Mouse (Mus musculus) thymus, adult 18-20 months (tissue): Measurements from ENCODE around the gene C1qtnf1.

Experiments used
- DNase-seq, 2 experiments: peaks; one replicate each; pipeline ENCODE4 v3.0.0; 2022; ENCODE audit warnings: mixed read lengths in 2 of 2

The C1qtnf1 gene

GRCm38 (mm10) chr11:118438665-118439414 lies 10.8 kb downstream of the C1qtnf1 start:
- DNase-seq: no peak

DNA sequence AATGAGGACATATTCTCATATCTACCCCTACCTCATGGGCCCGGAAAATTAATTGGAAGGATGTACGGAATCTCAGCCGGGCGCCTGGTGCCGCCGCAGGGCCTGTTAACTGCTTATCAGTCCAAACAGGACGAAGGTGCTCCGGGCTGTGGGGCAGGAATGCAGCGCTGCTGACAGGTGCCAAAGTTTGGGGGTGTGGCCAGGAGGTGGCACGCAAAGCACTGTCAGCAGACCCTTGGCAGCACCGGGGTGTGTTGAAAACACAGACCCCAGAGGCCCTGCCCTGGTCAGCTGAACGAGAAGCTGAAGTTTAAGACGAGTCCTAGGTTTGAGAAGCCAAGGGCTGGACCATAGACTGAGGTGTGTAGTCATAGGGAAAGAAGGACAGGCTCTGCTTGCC lies 14.7 kb downstream of the C1qtnf1 start:
- no peak for DNase-seq

DNA sequence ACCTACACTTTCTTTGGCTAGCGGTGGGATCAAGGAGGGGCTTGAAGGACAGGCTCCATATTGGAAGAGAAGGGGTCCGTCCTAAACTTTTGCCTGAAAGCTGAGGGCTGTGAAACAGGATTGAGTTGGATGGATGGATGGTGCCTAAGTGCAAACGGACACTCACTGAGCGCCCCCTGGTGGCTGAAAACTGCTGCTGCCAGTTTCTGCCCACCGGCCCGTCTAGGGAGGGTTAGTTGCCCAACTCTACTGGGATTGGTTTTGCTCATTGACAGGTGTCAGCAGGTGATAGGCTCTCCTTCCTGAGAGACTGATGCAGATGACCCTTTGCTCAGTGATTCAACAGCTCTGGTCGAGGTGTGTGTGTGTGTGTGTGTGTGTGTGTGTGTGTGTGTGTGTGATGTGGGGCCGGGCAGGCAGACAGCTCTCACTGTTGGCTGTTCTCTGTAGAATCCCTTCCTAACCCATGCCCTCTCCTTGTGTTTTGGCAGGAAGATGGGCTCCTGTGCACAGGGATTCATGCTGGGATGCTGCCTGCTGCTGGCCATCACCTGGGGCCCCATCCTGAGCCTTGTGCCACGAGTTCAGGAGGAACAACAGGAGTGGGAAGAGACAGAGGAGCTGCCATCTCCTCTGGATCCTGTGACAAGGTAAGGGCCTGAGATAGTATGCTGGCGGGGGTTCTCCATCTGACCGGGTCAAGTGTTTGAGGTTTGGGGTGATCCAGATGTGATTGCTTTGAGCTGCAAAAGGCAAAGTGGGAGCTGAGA lies 15.4 kb downstream of the C1qtnf1 start:
- no peak for DNase-seq

DNA sequence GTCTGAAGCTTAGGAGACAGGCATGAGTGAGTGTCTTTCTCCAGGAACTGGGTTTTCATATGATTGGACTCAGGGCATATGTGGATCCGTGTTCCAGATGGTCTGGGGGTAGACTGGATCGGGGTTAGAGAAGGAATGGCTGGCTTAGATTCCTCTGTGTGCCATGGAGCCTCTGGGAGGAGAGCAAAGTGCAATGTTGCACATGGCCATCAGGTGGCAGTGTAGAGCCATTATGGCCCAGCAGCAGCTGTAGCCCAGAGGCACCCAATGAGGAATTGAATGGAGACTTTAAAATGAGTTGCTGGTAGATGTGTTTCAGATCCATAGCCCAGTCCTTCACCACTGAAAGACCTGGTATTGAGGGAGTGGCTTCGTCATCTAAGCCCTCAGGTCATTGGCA lies 17.8 kb downstream of the C1qtnf1 start:
- no peak for DNase-seq

GRCm38 (mm10) chr11:118447346-118447745 lies 19.3 kb downstream of the C1qtnf1 start:
- DNase-seq: no peak

GRCm38 (mm10) chr11:118448385-118448784 lies 20.4 kb downstream of the C1qtnf1 start:
- DNase-seq: no peak

DNA sequence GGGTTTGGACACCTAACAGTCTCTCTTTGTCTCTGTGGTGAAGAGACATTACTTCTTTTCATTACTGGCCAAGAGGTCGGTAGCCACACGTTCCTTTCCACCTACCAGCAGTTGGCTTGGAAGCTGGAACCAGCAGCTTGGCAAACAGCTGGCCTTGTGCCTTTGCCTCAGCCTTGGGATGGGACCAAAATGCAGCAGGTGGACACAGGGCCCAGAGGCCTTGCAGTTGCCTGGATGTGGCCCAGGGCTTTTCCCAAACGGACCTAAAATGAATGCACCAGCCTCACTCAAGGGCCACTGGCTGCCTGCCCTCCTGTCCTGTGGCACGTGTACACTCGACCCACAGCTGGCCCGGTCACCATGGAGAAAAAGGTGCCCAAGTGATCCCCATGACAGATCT lies 23.2 kb downstream of the C1qtnf1 start:
- DNase-seq: no peak

GRCm38 (mm10) chr11:118452955-118453354 lies 25.0 kb downstream of the C1qtnf1 start:
- no peak for DNase-seq

DNA sequence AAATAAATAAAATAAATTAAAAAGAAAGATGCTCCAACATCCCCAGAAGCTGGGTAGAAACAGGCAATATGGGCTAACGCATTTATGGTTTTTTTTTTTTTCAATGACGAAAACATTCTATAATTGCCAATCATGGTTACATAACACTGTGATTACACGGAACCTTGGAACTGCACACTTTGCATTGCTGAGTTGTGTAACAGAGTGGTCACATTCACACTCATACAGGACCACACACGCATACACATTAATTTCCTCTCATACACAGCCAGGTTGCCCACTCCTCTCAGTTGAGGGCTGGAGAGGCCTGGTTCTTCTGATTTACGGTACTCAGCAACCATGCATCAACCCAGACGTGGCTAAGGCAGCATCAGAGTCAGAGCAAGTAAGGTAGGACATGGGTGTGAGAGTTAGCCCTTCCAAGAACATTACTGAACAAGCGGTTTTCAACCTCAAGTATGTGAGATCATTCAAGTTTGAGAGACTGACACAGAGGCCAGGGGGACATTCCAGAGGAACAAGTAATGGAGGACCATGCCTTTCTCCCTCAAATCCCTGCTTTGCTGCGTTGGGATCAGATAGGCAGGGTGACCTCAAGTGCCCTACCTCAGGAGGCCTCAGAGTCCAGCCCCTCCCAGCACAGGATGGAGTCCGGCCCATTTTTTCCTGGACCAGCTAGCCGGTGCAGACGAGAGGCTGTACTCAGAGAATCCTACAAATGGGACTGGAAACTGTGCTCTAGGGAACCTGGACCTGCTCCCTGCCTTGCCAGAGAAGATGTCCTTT lies 26.1 kb downstream of the C1qtnf1 start:
- no peak for DNase-seq

GRCm38 (mm10) chr11:118455788-118456187 lies 27.8 kb downstream of the C1qtnf1 start:
- no peak for DNase-seq

DNA sequence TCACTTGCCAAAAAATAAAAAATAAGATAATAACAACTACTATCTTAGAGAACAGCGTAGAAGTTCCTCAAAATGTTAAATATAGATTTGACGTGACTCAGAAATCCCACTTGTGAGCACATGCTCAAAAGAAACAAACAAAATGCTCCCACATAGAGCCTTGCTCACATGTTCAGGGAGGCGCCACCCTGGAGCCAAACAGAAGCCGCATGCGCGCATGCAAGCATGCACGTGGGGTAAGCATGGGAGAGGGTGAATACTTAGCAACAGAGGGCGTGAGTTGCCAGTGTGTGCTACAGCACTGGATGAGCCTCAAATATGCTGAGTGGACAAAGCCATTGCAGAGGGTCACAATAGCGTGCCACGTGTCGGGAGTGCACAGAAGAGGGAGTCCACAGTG lies 28.9 kb downstream of the C1qtnf1 start:
- DNase-seq: no peak

GRCm38 (mm10) chr11:118459051-118459450 lies 31.0 kb downstream of the C1qtnf1 start:
- DNase-seq: no peak

DNA sequence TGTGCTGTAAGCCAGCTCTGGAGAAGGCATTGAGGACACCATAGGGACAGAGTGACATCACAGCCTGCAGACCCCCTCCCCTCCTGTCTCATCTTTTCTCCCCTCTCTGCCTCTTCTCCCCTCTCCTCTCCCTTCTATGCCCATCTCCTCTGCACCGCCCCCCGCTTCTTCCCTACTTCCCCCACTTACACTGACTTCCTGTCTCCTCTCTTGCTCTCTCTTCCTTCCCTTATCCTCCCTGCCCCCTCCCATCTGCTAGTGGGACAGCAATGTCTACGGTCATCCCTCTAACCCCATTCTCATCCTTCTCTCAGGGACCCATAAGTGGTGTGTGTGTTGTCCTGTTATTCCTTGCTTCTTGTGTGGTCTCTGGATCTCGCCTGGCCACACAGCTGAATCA lies 31.5 kb downstream of the C1qtnf1 start:
- peak in 1 of 2 experiments; percentile 51 for DNase-seq

DNA sequence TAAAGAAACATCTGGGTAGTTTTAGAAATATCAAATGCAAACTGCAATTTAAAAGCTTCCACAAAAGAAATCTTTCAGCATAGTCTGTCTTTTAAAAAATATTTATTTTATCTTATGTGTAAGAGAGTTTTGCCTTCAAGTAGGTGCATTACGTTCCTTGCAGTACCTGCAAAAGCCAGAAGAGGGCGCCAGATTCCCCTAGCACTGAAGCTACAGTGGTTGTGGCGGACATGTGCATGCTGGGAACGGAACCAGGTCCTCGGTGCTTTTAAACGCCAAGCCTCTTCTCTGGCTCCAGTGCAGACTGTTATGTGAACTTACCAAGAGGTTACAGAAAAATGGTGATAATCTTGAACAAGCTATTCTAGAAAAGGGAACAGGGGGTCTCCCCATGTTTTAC lies 32.3 kb downstream of the C1qtnf1 start:
- DNase-seq: no peak

- DNase-seq: no peak
Observed at GRCm38 (mm10) chr11:118467441-118468035, 39.5 kb downstream of the C1qtnf1 start.

- DNase-seq: no peak
Observed at GRCm38 (mm10) chr11:118469509-118470160, 41.6 kb downstream of the C1qtnf1 start.

DNA sequence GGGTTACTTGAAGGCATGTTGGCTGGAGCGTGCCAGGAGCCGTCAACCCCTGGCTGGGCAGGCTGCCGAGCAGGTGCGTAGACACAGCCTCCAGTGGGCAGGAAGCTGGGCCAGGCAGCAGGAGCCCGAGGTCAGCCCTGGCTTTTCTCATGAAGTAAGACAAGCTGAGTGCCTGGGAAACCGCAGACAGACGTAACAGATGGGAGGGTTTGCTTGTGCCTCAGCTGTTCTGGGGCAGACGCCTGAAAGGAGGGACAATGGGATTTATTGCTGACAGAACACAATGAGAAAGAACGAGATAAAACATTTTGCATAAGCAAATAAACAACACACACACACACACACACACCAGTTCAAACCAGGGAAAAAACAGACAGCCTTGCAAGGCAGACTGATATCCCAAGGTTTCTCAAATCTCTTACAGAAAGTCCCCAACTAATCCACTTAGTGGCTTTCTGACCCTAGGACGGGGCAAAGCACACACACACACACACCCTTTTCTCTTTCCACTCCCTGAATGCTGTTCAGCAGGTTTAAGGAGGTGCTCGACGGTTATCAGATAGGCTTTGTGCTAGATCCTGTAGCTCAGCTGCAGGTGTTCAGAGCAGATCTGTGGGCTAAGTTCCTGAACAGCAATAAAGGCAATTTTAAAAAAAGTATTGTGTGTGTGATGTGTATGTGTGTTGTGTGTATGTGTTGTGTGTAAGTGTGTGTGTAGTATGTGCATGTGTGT lies 42.4 kb downstream of the C1qtnf1 start:
- DNase-seq: peak; percentile 76 to 81

- DNase-seq: no peak
Observed at GRCm38 (mm10) chr11:118471676-118472075, 43.7 kb downstream of the C1qtnf1 start.

DNA sequence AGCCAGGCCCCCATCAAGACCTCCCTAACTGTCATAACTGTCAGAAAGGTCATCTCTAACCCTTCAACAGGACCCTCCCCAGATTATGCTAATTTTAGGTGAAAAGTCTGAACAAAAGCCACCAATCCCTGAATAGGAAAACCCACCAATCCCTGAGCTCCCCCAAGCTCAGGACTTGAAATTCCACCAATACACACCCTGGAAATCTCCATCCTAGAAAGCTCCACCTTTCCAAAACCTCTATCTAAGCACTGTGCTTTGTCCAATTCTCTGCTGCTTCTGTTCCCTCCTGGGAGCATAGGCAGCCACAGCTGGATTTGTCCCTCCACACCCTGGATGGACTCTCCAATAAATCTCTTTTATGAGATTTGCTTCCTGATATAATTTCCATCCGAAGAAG lies 45.2 kb downstream of the C1qtnf1 start:
- no peak for DNase-seq

DNA sequence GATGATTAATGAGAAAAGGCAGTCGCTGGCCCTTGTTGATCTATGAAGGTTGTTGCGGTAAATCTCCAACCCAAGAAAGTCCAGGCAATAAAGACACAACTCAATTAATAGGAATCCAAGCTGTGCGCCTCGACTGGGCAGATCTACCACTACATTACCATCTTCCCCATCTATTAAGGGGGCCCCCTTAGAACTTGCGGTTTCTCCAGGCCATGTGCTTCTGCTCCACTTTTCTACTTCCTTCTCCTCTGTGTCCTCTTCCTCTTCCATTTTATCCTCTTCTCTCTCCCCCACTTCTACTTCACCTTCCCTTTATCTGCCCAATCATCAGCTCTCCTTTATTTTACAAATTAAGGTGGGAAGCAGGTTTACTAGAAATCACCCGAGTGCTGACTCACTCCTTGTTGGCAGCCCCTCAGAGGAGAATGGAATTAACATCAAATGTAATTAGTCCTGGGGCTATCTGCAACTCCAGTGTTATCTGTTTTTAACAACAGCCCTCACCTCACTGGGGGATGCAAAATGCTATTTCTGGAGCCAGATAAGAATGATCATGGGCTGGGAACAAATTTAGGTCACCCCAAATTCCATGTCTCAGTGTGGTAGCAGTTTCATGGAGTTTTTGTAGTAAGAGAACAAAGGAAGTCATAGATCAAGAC lies 46.0 kb downstream of the C1qtnf1 start:
- DNase-seq: no peak

- no peak for DNase-seq
Observed at GRCm38 (mm10) chr11:118475496-118476083, 47.6 kb downstream of the C1qtnf1 start.
